10 mouse cellular contexts compared by ENCODE assay signal in the genomic region with DNA sequence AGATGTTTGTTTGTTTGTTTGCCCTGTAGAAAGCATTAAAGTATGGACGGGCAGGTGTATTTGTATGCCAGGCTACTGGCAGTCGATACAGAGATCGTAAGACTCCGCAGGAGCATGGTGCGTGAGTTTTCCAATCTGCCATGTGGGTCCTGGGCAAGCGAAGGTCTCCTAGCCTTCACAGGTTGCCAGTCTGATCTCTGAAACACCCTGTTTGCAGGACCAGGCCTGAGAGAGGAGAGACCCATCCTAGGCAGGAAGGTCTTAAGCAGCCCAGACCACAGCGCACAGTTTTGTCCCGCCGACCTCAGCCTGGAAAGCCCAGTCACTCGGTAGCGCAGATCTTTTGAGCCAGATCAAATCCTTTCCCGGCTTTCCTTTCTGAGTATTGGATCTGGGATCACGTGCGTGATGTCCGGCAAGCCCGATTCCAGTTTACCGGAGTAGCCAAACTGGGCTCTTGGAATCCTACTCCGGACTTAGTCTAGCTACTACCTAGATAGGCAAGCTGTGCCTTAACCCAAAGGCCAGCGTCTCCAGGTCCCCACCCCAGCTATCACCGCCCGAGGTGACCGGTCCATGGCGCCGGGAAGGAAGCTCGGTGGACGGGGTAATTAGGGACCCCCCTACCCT. TPM values are rescaled to one million over a fixed set of nuclear protein-coding genes. Genes with fewer than 3 reads are reported as not detected.
DNase-seq lines count a peak whose midpoint lies in the region; ATAC-seq lines count a peak whose summit lies in the region.
"Had no signal": no experiment of that assay in that cellular context is flagged by ENCODE, and none has a peak within 500 bp of the region (broad histone marks: within the 10 kb centered on the region; RNA-seq: fewer than 3 reads in every experiment).

No protein-coding gene starts in this region.

- no peak overlapping the region for H3K27ac ChIP-seq in hindbrain, embryonic 16.5 days (ENCODE audit: low read depth, low read length)
- H3K27ac ChIP-seq: stomach, embryonic 15.5 days had no signal

- 3% methylated on average over 26 of the region's 26 CpGs for WGBS in hindbrain, embryonic 16.5 days

- no peaks in the 10 kb centered on the region for H3K36me3 ChIP-seq in megakaryocyte, embryonic 14.5 days (replicated peaks; ENCODE audit: low read length)
- H3K36me3 ChIP-seq in hindbrain, embryonic 16.5 days (ENCODE audit: control insufficient read depth, insufficient read depth, low read length), result no peaks in the 10 kb centered on the region
- H3K36me3 ChIP-seq: stomach, embryonic 15.5 days had no signal

- H3K4me1 ChIP-seq in megakaryocyte, embryonic 14.5 days, result peaks cover 45% of the 10 kb centered on the region
- H3K4me1 ChIP-seq in hindbrain, embryonic 16.5 days (ENCODE audit: control insufficient read depth, insufficient read depth, low read depth, low read length), result peaks cover 12% of the 10 kb centered on the region

- peak overlapping the region; percentile 38 for H3K4me2 ChIP-seq in hindbrain, embryonic 16.5 days (ENCODE audit: low read length)
- H3K4me2 ChIP-seq: stomach, embryonic 15.5 days had no signal

- ATAC-seq in megakaryocyte, adult 5-6 weeks (ENCODE audit: poor library complexity, severe bottlenecking), result no peak
- no peak for ATAC-seq in hindbrain, embryonic 16.5 days
- ATAC-seq: intestine, embryonic 16.5 days had no signal

- H3K9ac ChIP-seq in hindbrain, embryonic 16.5 days (ENCODE audit: low read depth, low read length), result no peak overlapping the region
- H3K9ac ChIP-seq: stomach, embryonic 15.5 days had no signal

- peaks cover 94% of the 10 kb centered on the region for H3K27me3 ChIP-seq in megakaryocyte, embryonic 14.5 days (replicated peaks)
- H3K27me3 ChIP-seq in hindbrain, embryonic 16.5 days (replicated peaks; ENCODE audit: control insufficient read depth, insufficient read depth, low read length), result peaks cover 42% of the 10 kb centered on the region

- H3K4me3 ChIP-seq in megakaryocyte, embryonic 14.5 days (replicated peaks), result peak overlapping the region; percentile 10
- H3K4me3 ChIP-seq in hindbrain, embryonic 16.5 days (ENCODE audit: low read length), result peak overlapping the region; percentile 6; the same call in 1 of the 2 replicates
- H3K4me3 ChIP-seq: stomach, embryonic 15.5 days had no signal

- peak; percentile 79 for DNase-seq in heart, adult 11 months
- no peak for DNase-seq in heart, adult 9 months (ENCODE audit: low spot score in 2 of 2)
- peak; percentile 22 for DNase-seq in yolk sac, embryonic 10.5 days (ENCODE audit: low spot score)
- DNase-seq in B cell, adult 2 months, result no peak
- no peak for DNase-seq in adrenal gland, adult (ENCODE audit: inconsistent age in 2 of 2, low spot score in 1 of 2)

- peaks cover 5% of the 10 kb centered on the region; the same call in 1 of the 2 replicates for H3K9me3 ChIP-seq in megakaryocyte, embryonic 14.5 days
- no peaks in the 10 kb centered on the region for H3K9me3 ChIP-seq in hindbrain, embryonic 16.5 days (ENCODE audit: control insufficient read depth, low read length)
- H3K9me3 ChIP-seq: stomach, embryonic 15.5 days had no signal

RNA-seq across cellular contexts. Expression of gene Msx2, which starts 7.6 kb away (rescaled TPM):
- 0.63 and 1.6 TPM in 2 replicates for polyA plus RNA-seq in megakaryocyte, embryonic 14.5 days (2012; ENCODE audit: insufficient read depth, low replicate concordance)
- total RNA-seq in megakaryocyte, adult 5-6 weeks (2015), result not detected in 2 replicates
- 0.18 TPM in 1 of 2 replicates, not detected in the other for total RNA-seq in megakaryocyte, adult 5-6 weeks (2017)
- polyA plus RNA-seq in hindbrain, embryonic 16.5 days (2015; fragmentation: Nextera tagmentation; extraction: Ambion mirVana), result 2.4 and 2.8 TPM in 2 replicates

Comparison
In these comparisons a context has a peak if more than half of its experiments do, and no peak if none do; other contexts are left out.
1. DNase-seq: peak in heart, adult 11 months (single experiment) and yolk sac, embryonic 10.5 days (single experiment); none in heart, adult 9 months (0 of 2), B cell, adult 2 months (0 of 2) and adrenal gland, adult (0 of 2).